Mouse (Mus musculus) left cerebral cortex, adult 8-10 months (tissue): Measurements from ENCODE around the gene Fastkd5. TPM values are rescaled to one million over a fixed set of nuclear protein-coding genes. Genes with fewer than 3 reads are reported as not detected.
"Not testable (repeated sequence)": the region's sequence is repeated elsewhere in the genome, so short reads cannot be mapped to it uniquely, and the experiment has no call there.

Source experiments
- DNase-seq, 2 experiments: peaks; one replicate each; pipeline ENCODE4 v3.0.0; 2022; ENCODE audit warnings: low spot score in 2 of 2
- total RNA-seq, 4 experiments: library from RNA; stranded (reverse); gene quantifications; 2 replicates each; pipeline ENCODE4 v1.2.4; 2022

Fastkd5 gene
- total RNA-seq = 1 to 10 TPM; 6.5 to 9.2 (median 7.3) TPM

- DNase-seq = peak; percentile 83 to 96
Measured at GRCm38 (mm10) chr2:130629839-130630203, at the start of gene Fastkd5, which contains the start of gene Ubox5. Gene Fastkd5 (minus strand): TSS chr2:130630027. Gene Ubox5 (minus strand): TSS chr2:130630038.

- DNase-seq = no peak
Measured at GRCm38 (mm10) chr2:130679154-130679553, 49.3 kb upstream of the Fastkd5 start.

GRCm38 (mm10) chr2:130677211-130677610 lies 47.4 kb upstream of the Fastkd5 start:
- no peak for DNase-seq

GRCm38 (mm10) chr2:130667559-130667958 lies 37.7 kb upstream of the Fastkd5 start, which contains the start of gene Itpa:
Gene Itpa (plus strand): TSS chr2:130667610.
- peak; percentile 76 to 83 for DNase-seq

GRCm38 (mm10) chr2:130664102-130664701 lies 34.4 kb upstream of the Fastkd5 start, which contains the start of gene Ddrgk1:
Gene Ddrgk1 (minus strand): TSS chr2:130664659.
- peak; percentile 94 to 96 for DNase-seq

- DNase-seq = no peak
Measured at GRCm38 (mm10) chr2:130663342-130663741, 33.5 kb upstream of the Fastkd5 start.

GRCm38 (mm10) chr2:130658530-130658929 lies 28.7 kb upstream of the Fastkd5 start:
- peak in 1 of 2 experiments; percentile 62 for DNase-seq

GRCm38 (mm10) chr2:130657541-130657940 lies 27.7 kb upstream of the Fastkd5 start:
- peak; percentile 66 to 93 for DNase-seq

GRCm38 (mm10) chr2:130656536-130656935 lies 26.7 kb upstream of the Fastkd5 start:
- DNase-seq = peak in 1 of 2 experiments; percentile 90

- DNase-seq = no peak
Measured at GRCm38 (mm10) chr2:130655660-130656339, 26.0 kb upstream of the Fastkd5 start.

- DNase-seq = no peak
Measured at GRCm38 (mm10) chr2:130653760-130654159, 23.9 kb upstream of the Fastkd5 start.

GRCm38 (mm10) chr2:130653303-130653702 lies 23.5 kb upstream of the Fastkd5 start:
- DNase-seq = no peak

GRCm38 (mm10) chr2:130649028-130649427 lies 19.2 kb upstream of the Fastkd5 start:
- DNase-seq = not testable (repeated sequence)

GRCm38 (mm10) chr2:130645198-130645597 lies 15.4 kb upstream of the Fastkd5 start:
- no peak for DNase-seq

GRCm38 (mm10) chr2:130642684-130643369 lies 13.0 kb upstream of the Fastkd5 start, which contains the start of gene Lzts3:
Gene Lzts3 (minus strand): TSS chr2:130642803.
- DNase-seq = peak; percentile 76 to 88

- no peak for DNase-seq
Measured at GRCm38 (mm10) chr2:130642197-130642660, 12.4 kb upstream of the Fastkd5 start.

GRCm38 (mm10) chr2:130641351-130642025 lies 11.7 kb upstream of the Fastkd5 start:
- DNase-seq = no peak

GRCm38 (mm10) chr2:130639276-130639675 lies 9.4 kb upstream of the Fastkd5 start:
- DNase-seq = no peak

- no peak for DNase-seq
Measured at GRCm38 (mm10) chr2:130638101-130638611, 8.3 kb upstream of the Fastkd5 start.

- no peak for DNase-seq
Measured at GRCm38 (mm10) chr2:130635847-130636246, 6.0 kb upstream of the Fastkd5 start.
